Mouse (Mus musculus): ENCODE results near the gene Rbbp4. TPM values are rescaled to one million over a fixed set of nuclear protein-coding genes. Genes with fewer than 3 reads are reported as not detected.
A peak's percentile ranks its signal among the peaks of the same experiment; 100 is the strongest.

The Rbbp4 gene
- total and polyA plus RNA-seq, 3 experiments: 41.4 to 179 (median 73.3) TPM

DNA sequence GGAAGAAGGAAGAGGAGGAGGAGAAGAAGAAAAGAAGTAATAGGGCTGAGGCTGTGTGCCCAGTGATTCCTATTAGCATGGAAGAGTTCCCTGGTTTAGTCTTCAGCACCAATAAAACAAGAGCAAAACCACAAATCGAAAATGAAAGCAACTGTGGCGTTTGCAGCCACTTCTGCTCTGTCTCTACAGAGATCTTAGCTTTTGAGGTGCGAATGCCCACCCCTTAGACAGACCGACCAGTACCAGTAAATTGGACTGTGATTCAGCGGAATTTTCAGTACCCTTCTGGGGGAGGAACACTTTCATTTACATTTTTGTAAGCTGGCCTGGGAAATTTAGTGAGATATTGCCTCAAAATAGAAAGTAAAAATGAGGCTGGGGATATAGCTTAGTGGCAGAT lies 30.1 kb upstream of the Rbbp4 start (continued):
- peak; percentile 72 for TF ChIP-seq IRF4 (IDR thresholded peaks at IDR 0.05; ENCODE audit: low read depth, low read length)

DNA sequence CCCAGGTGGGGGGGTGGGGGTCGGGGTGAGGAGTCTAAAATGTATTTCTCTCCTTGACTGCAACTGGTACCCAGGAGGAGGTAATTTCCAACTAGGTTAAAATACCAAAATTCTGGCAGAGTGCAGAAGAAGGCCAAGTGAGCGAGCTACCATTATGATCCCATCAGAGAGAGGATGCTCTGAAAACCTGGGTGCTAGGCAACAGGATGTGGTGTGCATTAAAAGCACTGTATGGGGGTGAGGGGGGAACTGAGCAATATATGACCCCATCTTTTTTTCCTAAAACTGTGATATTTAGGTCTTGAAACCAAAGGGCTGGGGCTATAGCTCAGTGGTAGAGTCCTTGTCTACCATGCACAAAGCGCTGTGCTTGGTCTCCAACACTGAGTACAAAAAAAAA lies 29.2 kb upstream of the Rbbp4 start:
- Histone ChIP-seq H3K4me2 (ENCODE audit: insufficient read depth, low read depth, poor library complexity, severe bottlenecking) (no peak overlapping the region), H3K79me2 (replicated peaks; ENCODE audit: control insufficient read depth, extremely low read depth, insufficient read depth, poor library complexity, severe bottlenecking) (no peaks in the 10 kb centered on the region), H3K9ac (ENCODE audit: insufficient read depth, low read depth) (no peak overlapping the region), H3K27me3 (replicated peaks) (no peaks in the 10 kb centered on the region), H3K9me3 (replicated peaks; ENCODE audit: low read length) (no peaks in the 10 kb centered on the region), H3K27ac (ENCODE audit: insufficient read depth, low read depth) (no peak overlapping the region), H3K4me3 (replicated peaks in 1 of 3; ENCODE audit: low read depth in 2 of 3, low read length in 2 of 3, poor library complexity in 1 of 3) (no peak overlapping the region), H3K4me1 (ENCODE audit: control insufficient read depth in 1 of 2, insufficient read depth in 2 of 2) (peaks cover 0 to 21% of the 10 kb centered on the region in 2 experiments; a peak in 2 of 4 replicates), H3K36me3 (replicated peaks in 1 of 2; ENCODE audit: control insufficient read depth in 1 of 2, insufficient read depth in 1 of 2, low read length in 1 of 2) (no peaks in the 10 kb centered on the region)
- no peak for DNase-seq (ENCODE audit: extremely low read depth)
- dilution Hi-C loops (cut with MboI; ENCODE audit: extremely low pct_ligation_motif_present, extremely low pct_unique_long_range_greater_than_20kb, low sequenced_read_pairs) (no loop called here), in situ Hi-C loops (cut with MboI; ENCODE audit: low pct_ligation_motif_present, low pct_unique_long_range_greater_than_20kb, low sequenced_read_pairs) (loop anchor here (25.0 kb wide), 1 partner anchor 248 kb away; the partner anchor contains the start of genes Ccdc28b, Dcdc2b, Eif3i and Iqcc)
- TF ChIP-seq ELF1 (IDR thresholded peaks at IDR 0.05; ENCODE audit: low read depth, low read length) (no peak), RAD21 (IDR thresholded peaks at IDR 0.05; ENCODE audit: low read depth, low read length) (no peak), EP300 (IDR thresholded peaks at IDR 0.05; ENCODE audit: low read length) (no peak), ZNF384 (IDR thresholded peaks at IDR 0.05; ENCODE audit: low read depth, low read length) (no peak), USF1 (IDR thresholded peaks at IDR 0.05; ENCODE audit: low read depth, low read length) (no peak), CTCF (conservative IDR thresholded peaks at IDR 0.05 in 1 of 2, IDR thresholded peaks at IDR 0.05 in 1 of 2; ENCODE audit: low read depth in 2 of 2, low read length in 2 of 2) (no peak), RCOR1 (conservative IDR thresholded peaks at IDR 0.05; ENCODE audit: low read depth, low read length) (no peak), MEF2A (IDR thresholded peaks at IDR 0.05; ENCODE audit: borderline replicate concordance, low read depth, low read length) (no peak), POLR2AphosphoS2 (IDR thresholded peaks at IDR 0.05; ENCODE audit: low read depth, low read length) (no peak), JUN (IDR thresholded peaks at IDR 0.05; ENCODE audit: insufficient read depth, low read depth, low read length) (no peak), SMC3 (IDR thresholded peaks at IDR 0.05; ENCODE audit: low read depth, low read length) (no peak), GABPA (IDR thresholded peaks at IDR 0.05; ENCODE audit: insufficient replicate concordance, low read depth, low read length) (no peak), USF2 (conservative IDR thresholded peaks at IDR 0.05; ENCODE audit: low read depth, low read length) (no peak)

DNA sequence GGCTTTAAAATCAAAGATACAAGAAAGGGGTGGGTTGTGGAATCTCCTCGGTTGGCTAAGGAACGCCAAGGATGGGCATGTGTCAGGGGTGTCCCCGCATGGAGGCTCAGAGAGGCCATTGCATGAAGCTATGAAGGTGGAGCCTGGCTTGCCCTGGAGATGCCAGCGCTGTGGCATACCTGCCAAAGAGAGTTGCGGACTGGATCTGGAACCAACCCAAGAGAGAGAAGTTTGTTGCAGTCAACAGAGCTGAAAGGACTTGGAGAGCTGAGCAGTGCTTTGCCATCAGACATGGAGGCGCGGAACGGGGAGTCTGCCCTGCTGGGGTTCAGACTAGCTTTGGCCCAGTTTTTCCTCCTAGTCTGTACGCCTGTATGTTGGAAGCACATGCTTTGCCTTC lies 28.3 kb upstream of the Rbbp4 start:
- in situ Hi-C loops (cut with MboI; ENCODE audit: low pct_ligation_motif_present, low pct_unique_long_range_greater_than_20kb, low sequenced_read_pairs): loop anchor here (25.0 kb wide), 1 partner anchor 249 kb away; the partner anchor contains the start of genes Ccdc28b, Dcdc2b, Eif3i and Iqcc
- Histone ChIP-seq H3K4me1 (ENCODE audit: control insufficient read depth in 1 of 2, insufficient read depth in 2 of 2) (peaks cover 0 to 21% of the 10 kb centered on the region in 2 experiments; a peak in 2 of 4 replicates), H3K9ac (ENCODE audit: insufficient read depth, low read depth) (no peak overlapping the region), H3K79me2 (replicated peaks; ENCODE audit: control insufficient read depth, extremely low read depth, insufficient read depth, poor library complexity, severe bottlenecking) (no peaks in the 10 kb centered on the region), H3K36me3 (replicated peaks in 1 of 2; ENCODE audit: control insufficient read depth in 1 of 2, insufficient read depth in 1 of 2, low read length in 1 of 2) (no peaks in the 10 kb centered on the region), H3K27me3 (replicated peaks) (no peaks in the 10 kb centered on the region), H3K4me3 (replicated peaks in 1 of 3; ENCODE audit: low read depth in 2 of 3, low read length in 2 of 3, poor library complexity in 1 of 3) (no peak overlapping the region), H3K9me3 (replicated peaks; ENCODE audit: low read length) (no peaks in the 10 kb centered on the region), H3K27ac (ENCODE audit: insufficient read depth, low read depth) (no peak overlapping the region), H3K4me2 (ENCODE audit: insufficient read depth, low read depth, poor library complexity, severe bottlenecking) (no peak overlapping the region)
- no peak for TF ChIP-seq SMC3 (IDR thresholded peaks at IDR 0.05; ENCODE audit: low read depth, low read length)
- no peak for DNase-seq (ENCODE audit: extremely low read depth)
- dilution Hi-C loops (cut with MboI; ENCODE audit: extremely low pct_ligation_motif_present, extremely low pct_unique_long_range_greater_than_20kb, low sequenced_read_pairs): no loop called here

Measured in CH12.LX (cell line).